Mouse (Mus musculus): ENCODE results near the gene Pou2af1.

DNA sequence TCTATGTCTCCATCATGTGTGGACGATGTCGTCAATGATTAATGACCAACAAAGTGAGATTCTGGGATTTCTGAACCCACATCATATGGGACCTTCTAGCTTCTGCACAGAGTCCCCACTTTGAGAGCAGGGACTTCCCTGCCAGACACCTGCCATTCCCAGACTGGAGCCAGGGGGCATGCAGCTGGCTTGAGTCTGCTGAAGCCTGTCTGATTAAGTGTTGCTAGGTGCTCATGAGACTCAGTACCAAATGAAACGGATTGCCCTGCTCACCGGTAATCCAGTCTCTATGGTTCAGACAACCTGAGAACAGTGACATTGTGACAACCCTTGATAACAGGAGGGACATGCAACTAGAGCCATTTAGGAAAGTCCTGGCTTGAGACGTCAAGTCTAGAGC lies 49.5 kb upstream of the Pou2af1 start:
- TF ChIP-seq TAL1 (conservative IDR thresholded peaks at IDR 0.05; ENCODE audit: low read depth, low read length) = no peak
- TF ChIP-seq CTCF (IDR thresholded peaks at IDR 0.05; ENCODE audit: low read depth, low read length) = no peak

Data from G1E (cell line).